Mouse (Mus musculus) neural tube, embryonic 12.5 days (tissue): ENCODE measurements at regions not wholly inside any gene's neighbourhood (a gene's known extent, or its start where the extent isn't known, plus 50 kb on each side); places are given as distances from the start of the nearest gene placed in this dataset.
A peak's percentile ranks its signal among the peaks of the same experiment; 100 is the strongest.
"Not testable (repeated sequence)": the region's sequence is repeated elsewhere in the genome, so short reads cannot be mapped to it uniquely, and the experiment has no call there.

Experiments used
- ATAC-seq: fragments of 200-750 bp; cut with Nextera tagmentation; 2 replicates; pipeline ENCODE4 v1.8.0; 2017; ENCODE audit warnings: low read depth, mild to moderate bottlenecking, moderate TSS enrichment, moderate library complexity; ENCODE audit not compliant: low FRiP score
- H3K27ac ChIP-seq: fragments of 300-500 bp; sonication (generic); 2 replicates; pipeline ENCODE4 v1.5.1; 2016
- H3K27me3 ChIP-seq: fragments of 300-500 bp; sonication (generic); replicated peaks from 2 replicates; pipeline ENCODE4 v1.6.1; 2016; ENCODE audit warnings: mild to moderate bottlenecking
- H3K36me3 ChIP-seq: fragments of 300-500 bp; sonication (generic); 2 replicates; pipeline ENCODE4 v1.6.1; 2016; ENCODE audit warnings: mild to moderate bottlenecking
- H3K4me1 ChIP-seq: fragments of 300-500 bp; sonication (generic); 2 replicates; pipeline ENCODE4 v1.6.1; 2016
- H3K4me2 ChIP-seq: fragments of 300-500 bp; sonication (generic); replicated peaks from 2 replicates; pipeline ENCODE4 v1.6.1; 2016; ENCODE audit warnings: mild to moderate bottlenecking
- H3K4me3 ChIP-seq: fragments of 300-500 bp; sonication (generic); 2 replicates; pipeline ENCODE4 v1.5.1; 2016
- H3K9ac ChIP-seq: fragments of 300-500 bp; sonication (generic); 2 replicates; pipeline ENCODE4 v1.6.1; 2016; ENCODE audit warnings: mild to moderate bottlenecking
- H3K9me3 ChIP-seq: fragments of 300-500 bp; sonication (generic); 2 replicates; pipeline ENCODE4 v1.6.1; 2016; ENCODE audit warnings: mild to moderate bottlenecking
- WGBS: fragments of 180-500 bp; shearing (Covaris S2); methylation state at CpG from one replicate; pipeline ENCODE4 v1.1.7; 2016; 5-methylcytosine and 5-hydroxymethylcytosine counted together

DNA sequence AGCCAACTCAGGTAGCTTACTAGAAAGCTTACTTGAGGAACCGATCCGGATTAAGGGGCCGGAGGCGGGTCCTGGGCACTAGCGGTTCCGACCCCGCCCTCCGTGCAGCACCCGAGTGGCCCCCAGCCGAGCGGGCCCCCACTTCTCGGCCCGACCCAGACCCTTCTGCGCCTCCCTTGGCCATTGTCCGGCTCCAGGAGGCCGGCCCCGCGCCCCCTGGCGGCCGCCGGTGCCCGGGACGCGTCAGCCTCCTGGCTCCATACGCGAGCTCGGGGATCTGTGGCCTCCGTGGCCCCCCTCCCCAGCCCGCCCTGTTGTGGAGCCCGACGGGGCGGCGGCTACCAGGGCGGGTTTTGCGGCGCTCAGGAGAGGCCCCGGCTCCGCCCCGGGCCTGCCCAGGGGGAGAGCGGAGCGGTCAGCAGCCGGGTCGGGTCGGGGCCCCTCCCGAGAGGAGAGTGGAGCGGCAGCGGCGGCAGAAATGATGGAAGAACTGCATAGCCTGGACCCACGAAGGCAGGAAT lies 94.3 kb upstream of the Zfp986 start:
- not testable (repeated sequence) for H3K27me3 ChIP-seq, H3K9ac ChIP-seq, H3K36me3 ChIP-seq, H3K27ac ChIP-seq, H3K9me3 ChIP-seq, H3K4me1 ChIP-seq
- peak overlapping the region; percentile 52 for H3K4me2 ChIP-seq
- WGBS = 3% methylated on average over 33 of the region's 49 CpGs
- peak overlapping the region; percentile 22; the same call in 1 of the 2 replicates for H3K4me3 ChIP-seq
- ATAC-seq = peak; percentile 97

DNA sequence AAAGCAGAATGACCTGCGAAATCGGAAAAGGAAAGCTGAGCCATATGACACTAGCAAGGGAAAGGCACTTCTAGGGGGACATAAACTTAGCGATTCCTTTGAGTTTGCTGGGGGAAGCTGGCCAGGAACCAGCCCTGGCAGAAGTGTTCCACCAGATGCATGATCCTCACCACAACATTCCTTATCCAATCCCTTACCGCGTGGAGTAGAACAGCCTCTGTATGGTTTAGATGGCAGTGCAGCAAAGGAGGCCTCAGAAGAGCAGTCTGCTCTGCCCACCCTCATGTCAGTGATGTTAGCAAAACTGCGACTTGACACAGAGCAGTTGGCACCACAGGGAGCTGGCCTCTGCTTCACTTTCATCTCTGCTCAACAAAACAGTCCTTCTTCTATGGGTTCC lies 93.7 kb upstream of the Zfp986 start:
- not testable (repeated sequence) for H3K4me2 ChIP-seq, H3K27me3 ChIP-seq, H3K36me3 ChIP-seq, H3K9me3 ChIP-seq, H3K4me3 ChIP-seq, H3K4me1 ChIP-seq, H3K9ac ChIP-seq, ATAC-seq, H3K27ac ChIP-seq
- WGBS = 44% methylated on average over 3 of the region's 6 CpGs

GRCm38 (mm10) chr4:145776531-145776930 lies 92.1 kb upstream of the Zfp986 start:
- H3K4me1 ChIP-seq, ATAC-seq, H3K4me3 ChIP-seq, H3K27ac ChIP-seq, H3K9ac ChIP-seq, H3K27me3 ChIP-seq, H3K4me2 ChIP-seq, H3K36me3 ChIP-seq, H3K9me3 ChIP-seq: not testable (repeated sequence)

- ATAC-seq, H3K36me3 ChIP-seq, H3K9ac ChIP-seq, H3K4me3 ChIP-seq, H3K4me1 ChIP-seq, H3K4me2 ChIP-seq, H3K27me3 ChIP-seq, H3K9me3 ChIP-seq, H3K27ac ChIP-seq: not testable (repeated sequence)
- WGBS = no CpG with 5 or more reads among the region's 14 CpGs
Measured at GRCm38 (mm10) chr4:145781281-145781896, 87.2 kb upstream of the Zfp986 start.

DNA sequence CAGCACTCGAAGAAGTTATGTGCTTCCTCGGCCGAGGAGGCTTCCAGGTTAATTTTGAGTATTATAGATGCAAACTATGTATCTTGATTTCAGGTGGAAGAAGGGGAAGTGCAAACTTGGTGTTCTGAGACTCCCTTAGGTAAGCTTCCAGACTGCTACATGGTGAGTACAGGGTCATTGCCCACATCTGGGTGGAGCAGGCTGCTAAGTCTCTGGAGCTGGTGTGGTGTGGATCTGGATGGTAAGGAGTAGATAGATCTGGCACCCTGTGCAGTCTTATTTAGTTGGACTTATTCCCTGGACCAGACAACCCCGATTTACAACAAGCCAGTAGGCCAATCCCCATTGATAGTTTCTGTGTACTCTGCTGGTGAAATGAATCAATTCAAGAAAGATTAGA lies 53.9 kb upstream of the Zfp986 start:
- H3K9me3 ChIP-seq, H3K4me3 ChIP-seq, H3K4me2 ChIP-seq, H3K9ac ChIP-seq, H3K27me3 ChIP-seq, H3K4me1 ChIP-seq, ATAC-seq, H3K27ac ChIP-seq, H3K36me3 ChIP-seq: not testable (repeated sequence)
- no CpG with 5 or more reads among the region's 4 CpGs for WGBS
